Mouse (Mus musculus) adrenal gland, postnatal 25 days (tissue): ENCODE measurements at regions not wholly inside any gene's neighbourhood (a gene's known extent, or its start where the extent isn't known, plus 50 kb on each side); places are given as distances from the start of the nearest gene placed in this dataset.

Experiments
- microRNA-seq, 2 experiments: library from miRNA; unstranded; fragments of <30 nt; microRNA quantifications; one replicate each; pipeline ENCODE4 v1.2.0; 2021

Small RNA genes in the stretch of these regions (microRNA-seq; reads per million reads assigned to microRNA genes)
- 0 reads per million in 2 experiments for gene Gm22234
- gene Gm25297 = 0 reads per million in 2 experiments
